In genomic region chr8:122705901-122706561, GRCm38 (mm10) we compare ENCODE assay signal across 18 mouse cellular contexts. TPM values are rescaled to one million over a fixed set of nuclear protein-coding genes. Genes with fewer than 3 reads are reported as not detected.
DNase-seq lines count a peak whose midpoint lies in the region; ATAC-seq and TF ChIP-seq lines count a peak whose summit lies in the region.
"Had no signal": no experiment of that assay in that cellular context is flagged by ENCODE, and none has a peak within 500 bp of the region (broad histone marks: within the 10 kb centered on the region; RNA-seq: fewer than 3 reads in every experiment).

No protein-coding gene starts in this region.

- no peak overlapping the region for H3K4me2 ChIP-seq in limb, embryonic 12.5 days
- H3K4me2 ChIP-seq: neural tube, embryonic 15.5 days; stomach, embryonic 15.5 days had no signal

- WGBS in heart, embryonic 10.5 days = 53% methylated on average over 12 of the region's 12 CpGs
- WGBS in limb, embryonic 12.5 days = 62% methylated on average over 12 of the region's 12 CpGs
- WGBS in limb, embryonic 10.5 days = 71% methylated on average over 12 of the region's 12 CpGs
- 39% methylated on average over 12 of the region's 12 CpGs for WGBS in kidney, adult 2 months

- no peaks in the 10 kb centered on the region for H3K36me3 ChIP-seq in heart, embryonic 10.5 days
- H3K36me3 ChIP-seq in limb, embryonic 12.5 days = no peaks in the 10 kb centered on the region
- H3K36me3 ChIP-seq in limb, embryonic 10.5 days = no peaks in the 10 kb centered on the region
- peaks cover 3% of the 10 kb centered on the region for H3K36me3 ChIP-seq in G1E (replicated peaks)
- H3K36me3 ChIP-seq in kidney, adult 2 months (ENCODE audit: control insufficient read depth, insufficient read depth, low read length) = no peaks in the 10 kb centered on the region
- H3K36me3 ChIP-seq: embryonic facial prominence, embryonic 10.5 days; neural tube, embryonic 15.5 days; stomach, embryonic 15.5 days had no signal

- TF ChIP-seq CTCF in G1E (IDR thresholded peaks at IDR 0.05; ENCODE audit: low read depth, low read length) = no peak
- no peak for TF ChIP-seq CTCF in brain, embryonic 14.5 days (IDR thresholded peaks at IDR 0.05; ENCODE audit: borderline replicate concordance, extremely low read depth, insufficient read depth, insufficient read length)
- no peak for TF ChIP-seq CTCF in kidney, adult 2 months (conservative IDR thresholded peaks at IDR 0.05; ENCODE audit: insufficient read depth, insufficient read length, low read depth, low read length)

- no peaks in the 10 kb centered on the region for H3K9me3 ChIP-seq in heart, embryonic 10.5 days
- no peaks in the 10 kb centered on the region for H3K9me3 ChIP-seq in limb, embryonic 12.5 days
- H3K9me3 ChIP-seq in limb, embryonic 10.5 days (replicated peaks) = no peaks in the 10 kb centered on the region
- no peaks in the 10 kb centered on the region for H3K9me3 ChIP-seq in G1E (replicated peaks)
- H3K9me3 ChIP-seq: embryonic facial prominence, embryonic 10.5 days; neural tube, embryonic 15.5 days; stomach, embryonic 15.5 days had no signal

- H3K27me3 ChIP-seq in heart, embryonic 10.5 days (ENCODE audit: insufficient read depth, poor library complexity, severe bottlenecking) = peaks cover 32% of the 10 kb centered on the region
- H3K27me3 ChIP-seq in limb, embryonic 12.5 days = peaks cover 20% of the 10 kb centered on the region
- peaks cover 50% of the 10 kb centered on the region for H3K27me3 ChIP-seq in limb, embryonic 10.5 days (ENCODE audit: low read depth, poor library complexity, severe bottlenecking)
- H3K27me3 ChIP-seq in G1E (ENCODE audit: insufficient read depth, low read length) = no peaks in the 10 kb centered on the region; the same call in 1 of the 2 replicates
- no peaks in the 10 kb centered on the region for H3K27me3 ChIP-seq in kidney, adult 2 months (replicated peaks; ENCODE audit: control insufficient read depth, insufficient read depth, low read length)
- H3K27me3 ChIP-seq: neural tube, embryonic 15.5 days had no signal

- peaks cover 39% of the 10 kb centered on the region for H3K4me1 ChIP-seq in heart, embryonic 10.5 days
- H3K4me1 ChIP-seq in limb, embryonic 12.5 days (replicated peaks) = peaks cover 25% of the 10 kb centered on the region
- peaks cover 38% of the 10 kb centered on the region for H3K4me1 ChIP-seq in limb, embryonic 10.5 days
- H3K4me1 ChIP-seq in G1E (ENCODE audit: insufficient read depth, low read depth, low read length) = peaks cover 98% of the 10 kb centered on the region
- peaks cover 2% of the 10 kb centered on the region; the same call in 1 of the 2 replicates for H3K4me1 ChIP-seq in kidney, adult 2 months (ENCODE audit: control insufficient read depth, insufficient read depth, low read length)

- no peak overlapping the region for H3K4me3 ChIP-seq in heart, embryonic 10.5 days
- H3K4me3 ChIP-seq in limb, embryonic 12.5 days (replicated peaks) = no peak overlapping the region
- H3K4me3 ChIP-seq in limb, embryonic 10.5 days = no peak overlapping the region
- peak overlapping the region; percentile 25; the same call in 1 of the 2 replicates for H3K4me3 ChIP-seq in G1E (ENCODE audit: low read depth, low read length)
- H3K4me3 ChIP-seq in kidney, adult 2 months (ENCODE audit: insufficient read depth, low read depth, low read length) = no peak overlapping the region
- H3K4me3 ChIP-seq: embryonic facial prominence, embryonic 10.5 days; erythroblast, embryonic 14.5 days; neural tube, embryonic 15.5 days; stomach, embryonic 15.5 days had no signal

- ATAC-seq in limb, embryonic 12.5 days (ENCODE audit: insufficient number of reproducible peaks, insufficient read depth, low FRiP score, low TSS enrichment, low read depth) = no peak
- ATAC-seq in G1E (ENCODE audit: extremely low read depth, insufficient number of reproducible peaks, low FRiP score, poor library complexity, severe bottlenecking) = no peak
- ATAC-seq: CD4-positive, CD25-positive, alpha-beta regulatory T cell, adult 4 months had no signal

- intact Hi-C loops in heart, postnatal 25 days (cut with DNase I) = no loop called here

- H3K27ac ChIP-seq in heart, embryonic 10.5 days = 0 out of 2 replicates have a peak overlapping the region, but pooled peaks have one; percentile 9
- H3K27ac ChIP-seq in limb, embryonic 12.5 days = 0 out of 2 replicates have a peak overlapping the region, but pooled peaks have one; percentile 7
- H3K27ac ChIP-seq in limb, embryonic 10.5 days = no peak overlapping the region
- H3K27ac ChIP-seq in kidney, adult 2 months (ENCODE audit: insufficient read depth, low read depth, low read length) = no peak overlapping the region
- H3K27ac ChIP-seq: embryonic facial prominence, embryonic 10.5 days; liver, embryonic 14.5 days; neural tube, embryonic 15.5 days; stomach, embryonic 15.5 days had no signal

- DNase-seq in heart, embryonic 10.5 days (ENCODE audit: low spot score) = no peak
- DNase-seq in heart, postnatal 25 days (ENCODE audit: low spot score) = no peak
- no peak for DNase-seq in limb, embryonic 10.5 days (ENCODE audit: low spot score)
- no peak for DNase-seq in G1E (ENCODE audit: low spot score)
- DNase-seq in brain, embryonic 14.5 days (ENCODE audit: low read depth) = peak; percentile 49
- no peak for DNase-seq in kidney, adult 2 months
- DNase-seq in urinary bladder, adult 2 months (ENCODE audit: low spot score) = no peak
- DNase-seq: adrenal gland, adult 8-10 months; cerebellum, adult 8-10 months; gastrocnemius, postnatal 36 days; thymus, postnatal 36 days had no signal

- no peak for TF ChIP-seq POLR2A in brain, embryonic 14.5 days (IDR thresholded peaks at IDR 0.05; ENCODE audit: borderline replicate concordance, extremely low read depth, insufficient read depth, insufficient read length, poor library complexity, severe bottlenecking)
- no peak for TF ChIP-seq POLR2A in kidney, adult 2 months (IDR thresholded peaks at IDR 0.05; ENCODE audit: low read depth, low read length)

- H3K9ac ChIP-seq in limb, embryonic 12.5 days (replicated peaks) = no peak overlapping the region
- H3K9ac ChIP-seq: liver, embryonic 14.5 days; neural tube, embryonic 15.5 days; stomach, embryonic 15.5 days had no signal

RNA-seq across cellular contexts. Expression of gene Cbfa2t3, which starts 7.1 kb away (rescaled TPM):
- polyA plus RNA-seq in heart, embryonic 10.5 days (2016; fragmentation: Nextera tagmentation; extraction: Ambion mirVana) = 3.8 and 5.5 TPM in 2 replicates
- 10 to 100 TPM; 18.5 to 25.3 TPM for total RNA-seq in heart, postnatal 25 days (2021)
- 2.8 and 3.3 TPM in 2 replicates for polyA plus RNA-seq in limb, embryonic 12.5 days (2016; fragmentation: Nextera tagmentation; extraction: Ambion mirVana)
- polyA plus RNA-seq in limb, embryonic 10.5 days (2016; fragmentation: Nextera tagmentation; extraction: Ambion mirVana) = 2.0 and 2.8 TPM in 2 replicates
- total RNA-seq in G1E (2014; fragmentation: Nextera tagmentation) (99.0 and 106 TPM in 2 replicates), G1E (2017) (18.8 and 19.9 TPM in 2 replicates)
- 287 TPM in 2 replicates for polyA plus RNA-seq in G1E (2012)
- polyA plus RNA-seq in brain, embryonic 14.5 days (2012; rRNA removed) = 9.5 and 30.2 TPM in 2 replicates
- 5.5 and 6.7 TPM in 2 replicates for polyA plus RNA-seq in kidney, adult 2 months (2012; rRNA removed)
- polyA plus RNA-seq in urinary bladder, adult 2 months (2012; rRNA removed) = 0.95 and 4.0 TPM in 2 replicates

Comparison
In these comparisons a context has a peak if more than half of its experiments do, and no peak if none do; other contexts are left out.
1. H3K27ac ChIP-seq: peak in heart, embryonic 10.5 days (single experiment) and limb, embryonic 12.5 days (single experiment); none in limb, embryonic 10.5 days (single experiment) and kidney, adult 2 months (single experiment).